Mouse (Mus musculus): ENCODE measurements around the gene Sltm. TPM values are rescaled to one million over a fixed set of nuclear protein-coding genes. Genes with fewer than 3 reads are reported as not detected.

Gene Sltm
- total RNA-seq, 2 experiments from 2014 or later = 15.8 to 16.6 TPM

Other genes with a start within 250 kb of the Sltm start
- gene Ccnb2, start 121.2 kb upstream of the Sltm start, total RNA-seq (2021) = 1 to 10 TPM; 5.3 TPM
- 10 to 100 TPM; 12.4 to 13.6 TPM for gene Rnf111, start 39.0 kb upstream of the Sltm start, total RNA-seq (2021)
- gene Gm10642, start 113.5 kb downstream of the Sltm start, total RNA-seq (2021) = under 1 TPM; 0.22 to 0.37 TPM
- 10 to 100 TPM; 12.3 to 14.4 TPM for gene Mindy2, start 114.4 kb downstream of the Sltm start, total RNA-seq (2021)
- gene Adam10, start 136.2 kb downstream of the Sltm start, total RNA-seq (2021) = 10 to 100 TPM; 26.4 to 35.9 TPM